Mouse (Mus musculus) myocyte (in vitro differentiated cells): ENCODE data around the gene Sidt1. TPM values are rescaled to one million over a fixed set of nuclear protein-coding genes. Genes with fewer than 3 reads are reported as not detected.

Source experiments
- H3K27me3 ChIP-seq: one replicate; pipeline ENCODE4 v1.6.1; 2011; ENCODE audit not compliant: control insufficient read depth, insufficient read depth, insufficient read length
- H3K36me3 ChIP-seq: one replicate; pipeline ENCODE4 v1.6.1; 2011; ENCODE audit not compliant: control insufficient read depth, insufficient read depth
- H3K4me2 ChIP-seq: one replicate; pipeline ENCODE4 v1.6.1; 2011; ENCODE audit warnings: low read depth, control low read depth
- H3K4me3 ChIP-seq: one replicate; pipeline ENCODE4 v1.5.1; 2011; ENCODE audit warnings: mild to moderate bottlenecking, control low read depth, moderate library complexity
- H3K79me2 ChIP-seq: one replicate; pipeline ENCODE4 v1.6.1; 2011; ENCODE audit not compliant: control insufficient read depth, insufficient read depth
- H3ac ChIP-seq: one replicate; pipeline ENCODE4 v1.6.1; 2011; ENCODE audit not compliant: control insufficient read depth, insufficient read length
- CEBPB ChIP-seq: IDR thresholded peaks from 2 replicates; pipeline ENCODE4 v1.6.1; 2011; ENCODE audit warnings: mild to moderate bottlenecking, moderate library complexity; ENCODE audit not compliant: poor library complexity, insufficient read depth, severe bottlenecking
- E2F4 ChIP-seq: IDR thresholded peaks from one replicate; pipeline ENCODE4 v1.6.1; 2011; ENCODE audit warnings: mild to moderate bottlenecking, control low read depth, moderate library complexity; ENCODE audit not compliant: insufficient read depth
- MAX ChIP-seq: IDR thresholded peaks from one replicate; pipeline ENCODE4 v1.6.1; 2011; ENCODE audit warnings: low read depth, mild to moderate bottlenecking, control low read depth
- MYOD1 ChIP-seq, 3 experiments: IDR thresholded peaks; one replicate each; pipeline ENCODE4 v1.6.1; 2011; ENCODE audit warnings: control low read depth in 2 of 3, low read depth in 2 of 3, mild to moderate bottlenecking in 2 of 3, moderate library complexity in 1 of 3; ENCODE audit not compliant: insufficient read length in 2 of 3, control insufficient read depth in 1 of 3
- MYOG ChIP-seq, 3 experiments: IDR thresholded peaks; one replicate each; pipeline ENCODE4 v1.6.1; 2011; ENCODE audit warnings: control low read depth in 2 of 3, low read depth in 2 of 3, mild to moderate bottlenecking in 2 of 3; ENCODE audit not compliant: insufficient read length in 2 of 3, control insufficient read depth in 1 of 3, insufficient read depth in 1 of 3
- POLR2A ChIP-seq: IDR thresholded peaks from one replicate; pipeline ENCODE4 v1.6.1; 2011; ENCODE audit warnings: low read depth, mild to moderate bottlenecking, control low read depth, moderate library complexity; ENCODE audit not compliant: insufficient read length
- POLR2AphosphoS2 ChIP-seq: IDR thresholded peaks from one replicate; pipeline ENCODE4 v1.6.1; 2011; ENCODE audit warnings: low read depth, control low read depth; ENCODE audit not compliant: insufficient read length
- REST ChIP-seq: IDR thresholded peaks from one replicate; pipeline ENCODE4 v1.6.1; 2011; ENCODE audit warnings: mild to moderate bottlenecking, control low read depth, moderate library complexity; ENCODE audit not compliant: insufficient read depth, insufficient read length
- SRF ChIP-seq: IDR thresholded peaks from one replicate; pipeline ENCODE4 v1.6.1; 2011; ENCODE audit warnings: low read depth; ENCODE audit not compliant: control insufficient read depth, insufficient read length
- TCF12 ChIP-seq: IDR thresholded peaks from one replicate; pipeline ENCODE4 v1.6.1; 2011; ENCODE audit warnings: mild to moderate bottlenecking, control low read depth; ENCODE audit not compliant: poor library complexity, insufficient read depth, severe bottlenecking
- TCF3 ChIP-seq: IDR thresholded peaks from one replicate; pipeline ENCODE4 v1.6.1; 2011; ENCODE audit warnings: low read depth, control low read depth; ENCODE audit not compliant: insufficient read length
- USF1 ChIP-seq: IDR thresholded peaks from one replicate; pipeline ENCODE4 v1.6.1; 2011; ENCODE audit warnings: low read depth, mild to moderate bottlenecking, control low read depth, moderate library complexity
- polyA plus RNA-seq: library from polyadenylated mRNA; unstranded; fragments of >200 nt; fragmentation: generic; extraction: Trizol; gene quantifications from one replicate; pipeline ENCODE4 v1.2.1, GENCODE M21; 2012; ENCODE audit warnings: missing spikeins

The Sidt1 gene
- polyA plus RNA-seq, 1 experiment, result not detected

- no peak for TF ChIP-seq SRF
- TF ChIP-seq POLR2A, result no peak
- no peak for TF ChIP-seq MYOG (IDR thresholded peaks at IDR 0.05; ENCODE audit: control insufficient read depth in 1 of 3, insufficient read depth in 1 of 3, insufficient read length in 2 of 3, low read depth in 2 of 3)
- TF ChIP-seq E2F4, result no peak
- TF ChIP-seq POLR2AphosphoS2, result no peak
- TF ChIP-seq USF1, result no peak
- TF ChIP-seq REST, result no peak
- no peak for TF ChIP-seq MAX
- TF ChIP-seq TCF3, result no peak
- TF ChIP-seq TCF12, result no peak
- no peak for TF ChIP-seq MYOD1 (IDR thresholded peaks at IDR 0.05; ENCODE audit: control insufficient read depth in 1 of 3, insufficient read length in 2 of 3, low read depth in 2 of 3)
- no peak for TF ChIP-seq CEBPB
- Histone ChIP-seq H3K36me3 (no peaks in the 10 kb centered on the region), H3K79me2 (no peaks in the 10 kb centered on the region), H3ac (no peak overlapping the region), H3K4me3 (no peak overlapping the region), H3K4me2 (no peak overlapping the region), H3K27me3 (no peaks in the 10 kb centered on the region)
These were observed 43.9 kb downstream of the Sidt1 start for GRCm38 (mm10) chr16:44289004-44289648.

GRCm38 (mm10) chr16:44287356-44287950 is 45.5 kb downstream of the Sidt1 start:
- Histone ChIP-seq H3K4me3 (no peak overlapping the region), H3K36me3 (no peaks in the 10 kb centered on the region), H3K27me3 (no peaks in the 10 kb centered on the region), H3ac (no peak overlapping the region), H3K79me2 (no peaks in the 10 kb centered on the region), H3K4me2 (no peak overlapping the region)
- no peak for TF ChIP-seq E2F4
- no peak for TF ChIP-seq POLR2A

- Histone ChIP-seq H3K79me2 (no peaks in the 10 kb centered on the region), H3K36me3 (no peaks in the 10 kb centered on the region), H3ac (no peak overlapping the region), H3K4me3 (no peak overlapping the region), H3K4me2 (no peak overlapping the region), H3K27me3 (no peaks in the 10 kb centered on the region)
- TF ChIP-seq MYOD1 (IDR thresholded peaks at IDR 0.05; ENCODE audit: control insufficient read depth in 1 of 3, insufficient read length in 2 of 3, low read depth in 2 of 3) (no peak), TCF12 (no peak), TCF3 (no peak), E2F4 (no peak), POLR2AphosphoS2 (no peak), SRF (no peak), USF1 (no peak), MYOG (IDR thresholded peaks at IDR 0.05; ENCODE audit: control insufficient read depth in 1 of 3, insufficient read depth in 1 of 3, insufficient read length in 2 of 3, low read depth in 2 of 3) (no peak), CEBPB (no peak), MAX (no peak), POLR2A (no peak), REST (no peak)
These were observed 50.2 kb downstream of the Sidt1 start for GRCm38 (mm10) chr16:44282614-44283325.

- Histone ChIP-seq H3K79me2 (no peaks in the 10 kb centered on the region), H3K4me3 (no peak overlapping the region), H3K36me3 (no peaks in the 10 kb centered on the region), H3K4me2 (no peak overlapping the region), H3K27me3 (no peaks in the 10 kb centered on the region), H3ac (no peak overlapping the region)
- TF ChIP-seq USF1 (no peak), TCF12 (no peak), TCF3 (no peak), MAX (no peak), POLR2A (no peak), MYOD1 (IDR thresholded peaks at IDR 0.05; ENCODE audit: control insufficient read depth in 1 of 3, insufficient read length in 2 of 3, low read depth in 2 of 3) (no peak), POLR2AphosphoS2 (no peak), SRF (no peak), MYOG (IDR thresholded peaks at IDR 0.05; ENCODE audit: control insufficient read depth in 1 of 3, insufficient read depth in 1 of 3, insufficient read length in 2 of 3, low read depth in 2 of 3) (no peak), E2F4 (no peak), REST (no peak), CEBPB (no peak)
These were observed 51.0 kb downstream of the Sidt1 start for GRCm38 (mm10) chr16:44282036-44282435.
